Mouse (Mus musculus): ENCODE data around the gene Gm11084. TPM values are rescaled to one million over a fixed set of nuclear protein-coding genes. Genes with fewer than 3 reads are reported as not detected.
"Not testable (repeated sequence)": the region's sequence is repeated elsewhere in the genome, so short reads cannot be mapped to it uniquely, and the experiment has no call there.

The Gm11084 gene
- not detected in 2 replicates for polyA plus RNA-seq (2015; fragmentation: Nextera tagmentation; extraction: Ambion mirVana)

DNA sequence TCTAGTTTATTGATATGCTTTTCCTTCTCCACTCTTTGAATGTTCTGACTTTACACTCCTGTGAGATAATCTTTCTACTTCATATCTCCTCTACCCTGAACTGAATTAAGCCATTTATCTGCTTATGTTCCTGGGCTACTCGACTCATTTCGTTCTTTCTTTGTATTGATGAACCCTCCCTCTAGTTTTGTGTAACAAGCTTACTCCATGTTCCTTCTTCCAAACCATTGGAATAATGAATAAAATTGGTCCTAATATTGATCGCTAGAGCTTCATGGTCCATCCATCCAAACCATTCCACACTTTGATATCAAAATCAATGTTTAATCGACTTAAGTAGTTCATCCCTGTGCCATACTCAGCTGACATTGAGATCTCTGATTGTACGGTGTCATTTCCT is at the start of gene Gm11084:
Gm11084 (minus strand) TSS at position 101 of the 400 bp plus-strand sequence.
- Histone ChIP-seq H3K27me3 (no peaks in the 10 kb centered on the region), H3K9me3 (peaks cover 5% of the 10 kb centered on the region; the same call in 1 of the 2 replicates), H3K9ac (replicated peaks) (no peak within 1 kb of the TSS), H3K27ac (no peak within 1 kb of the TSS), H3K4me3 (replicated peaks) (no peak within 1 kb of the TSS), H3K36me3 (no peaks in the 10 kb centered on the region), H3K4me2 (replicated peaks) (no peak within 1 kb of the TSS), H3K4me1 (replicated peaks) (peaks cover 2% of the 10 kb centered on the region)
- ATAC-seq: no peak
- 93% methylated on average over 5 of the region's 5 CpGs for WGBS

DNA sequence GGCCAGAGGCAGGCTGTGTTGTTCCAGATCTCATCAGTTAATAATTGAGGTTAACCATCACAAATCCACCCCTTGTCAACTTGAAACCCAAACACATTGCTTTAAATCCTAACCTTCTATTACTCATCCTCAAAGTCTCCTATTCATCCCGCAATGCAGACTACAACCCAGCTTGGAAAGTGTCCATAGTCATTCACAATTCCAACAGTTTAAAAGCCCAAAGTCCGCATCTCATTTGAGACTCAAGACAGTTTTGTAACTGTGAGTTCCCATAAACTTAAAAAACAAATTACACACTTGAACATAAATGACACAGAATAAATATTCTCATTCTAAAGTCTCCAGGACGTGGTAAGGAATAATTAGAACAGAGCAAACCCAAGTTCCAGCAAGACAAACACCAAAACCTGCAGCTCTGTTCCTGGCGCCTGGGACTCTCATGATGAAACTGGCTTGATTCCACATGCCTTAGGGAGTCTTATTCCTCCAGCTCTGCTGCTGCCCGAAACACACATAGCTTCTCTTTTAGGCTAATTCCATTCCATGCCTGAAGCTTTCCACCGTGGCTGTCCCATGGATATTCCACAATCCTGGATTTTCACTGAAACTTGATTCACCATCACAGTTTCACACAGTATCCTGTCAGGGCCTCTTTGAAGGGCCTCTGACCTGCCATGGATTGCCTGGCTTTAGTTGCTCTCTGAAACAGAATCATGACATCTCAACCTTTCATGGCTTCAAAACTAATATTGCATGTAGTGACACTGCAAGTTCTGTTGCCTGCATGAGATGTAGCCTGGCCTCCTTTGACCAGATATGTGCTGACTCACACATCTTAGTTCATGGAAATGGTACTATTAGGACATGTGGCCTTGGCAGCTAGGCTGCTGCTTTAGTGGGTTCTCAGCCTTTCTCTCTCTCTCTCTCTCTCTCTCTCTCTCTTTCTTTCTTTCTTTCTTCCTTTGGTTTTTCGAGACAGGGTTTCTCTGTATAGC is 44.8 kb upstream of the Gm11084 start:
- WGBS: 85% methylated on average over 7 of the region's 7 CpGs
- no peak overlapping the region for H3K9ac ChIP-seq (replicated peaks)
- H3K27ac ChIP-seq: no peak overlapping the region
- H3K9me3 ChIP-seq: peaks cover 3% of the 10 kb centered on the region; the same call in 1 of the 2 replicates
- H3K4me1 ChIP-seq (replicated peaks): no peaks in the 10 kb centered on the region
- no peak overlapping the region for H3K4me3 ChIP-seq (replicated peaks)
- ATAC-seq: no peak
- no peaks in the 10 kb centered on the region for H3K36me3 ChIP-seq
- H3K27me3 ChIP-seq: no peaks in the 10 kb centered on the region
- no peak overlapping the region for H3K4me2 ChIP-seq (replicated peaks)

DNA sequence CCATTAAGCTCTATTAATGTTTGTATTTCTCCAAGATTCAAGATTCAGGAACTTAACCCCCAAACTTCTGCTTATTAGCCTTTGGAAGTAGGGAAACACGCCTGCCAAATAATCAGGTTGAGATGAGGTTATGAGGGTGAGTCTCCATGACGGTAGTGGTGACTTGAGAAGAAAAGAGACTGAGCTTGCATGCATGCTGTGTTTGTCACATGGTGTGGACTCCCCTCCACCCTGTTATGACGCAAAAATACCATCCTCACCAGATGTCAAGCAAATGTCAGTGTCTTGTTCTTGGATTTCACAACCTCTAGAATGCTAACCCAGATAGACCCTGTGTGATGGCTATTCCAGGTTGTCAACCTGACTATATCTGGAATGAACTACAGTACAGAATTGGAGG is 43.3 kb upstream of the Gm11084 start:
- Histone ChIP-seq H3K27ac (no peak overlapping the region), H3K9ac (replicated peaks) (no peak overlapping the region), H3K36me3 (no peaks in the 10 kb centered on the region), H3K4me1 (replicated peaks) (no peaks in the 10 kb centered on the region), H3K27me3 (no peaks in the 10 kb centered on the region), H3K4me2 (replicated peaks) (no peak overlapping the region), H3K9me3 (peaks cover 3% of the 10 kb centered on the region; the same call in 1 of the 2 replicates), H3K4me3 (replicated peaks) (no peak overlapping the region)
- 93% methylated on average over 3 of the region's 3 CpGs for WGBS
- no peak for ATAC-seq

DNA sequence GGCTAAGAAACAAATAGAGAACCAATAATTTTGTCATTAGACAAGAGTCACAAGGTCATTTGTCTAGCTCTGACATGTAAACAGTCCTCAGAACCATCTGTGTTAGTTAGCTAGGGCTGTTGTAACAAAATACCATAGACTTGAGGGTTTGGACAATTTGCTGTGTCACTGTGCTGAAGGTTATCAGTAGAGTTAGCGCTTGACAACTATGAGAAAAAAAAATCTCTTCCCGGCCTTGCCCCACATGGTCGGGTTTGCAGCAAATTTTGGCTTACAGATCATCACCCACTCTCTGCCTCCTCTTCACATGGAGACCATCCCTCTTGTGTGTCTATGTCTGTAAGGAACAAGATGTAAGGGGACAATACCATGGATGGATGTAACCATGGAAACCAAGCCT is 41.5 kb upstream of the Gm11084 start:
- Histone ChIP-seq H3K27ac (no peak overlapping the region), H3K36me3 (no peaks in the 10 kb centered on the region), H3K9me3 (peaks cover 3% of the 10 kb centered on the region; the same call in 1 of the 2 replicates), H3K27me3 (no peaks in the 10 kb centered on the region), H3K4me3 (replicated peaks) (no peak overlapping the region), H3K4me2 (replicated peaks) (no peak overlapping the region), H3K4me1 (replicated peaks) (no peaks in the 10 kb centered on the region), H3K9ac (replicated peaks) (no peak overlapping the region)
- WGBS: 86% methylated on average over 3 of the region's 3 CpGs
- ATAC-seq: no peak

DNA sequence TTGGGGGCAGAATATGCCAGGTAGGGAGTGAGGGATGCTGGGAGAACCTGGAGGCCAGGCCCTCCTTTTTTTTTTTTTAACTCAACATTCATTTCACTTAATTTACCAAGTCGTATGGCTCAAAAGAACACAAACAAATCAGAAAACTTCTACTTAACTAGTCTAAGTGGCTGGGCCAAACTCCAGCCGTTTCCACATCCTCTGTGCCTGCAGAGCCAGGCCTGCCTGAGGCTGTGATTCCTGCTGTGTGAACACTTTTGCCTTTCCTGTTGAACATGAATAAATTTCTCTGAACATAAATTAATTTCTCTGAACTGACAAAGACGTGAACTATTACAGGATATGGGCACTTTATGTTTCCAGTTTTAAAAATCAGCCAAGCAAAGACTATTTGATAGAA is 40.6 kb upstream of the Gm11084 start:
- H3K4me3 ChIP-seq (replicated peaks): no peak overlapping the region
- H3K9me3 ChIP-seq: peaks cover 3% of the 10 kb centered on the region; the same call in 1 of the 2 replicates
- 69% methylated on average over 3 of the region's 3 CpGs for WGBS
- H3K36me3 ChIP-seq: no peaks in the 10 kb centered on the region
- H3K9ac ChIP-seq (replicated peaks): no peak overlapping the region
- no peak overlapping the region for H3K27ac ChIP-seq
- H3K4me1 ChIP-seq (replicated peaks): no peaks in the 10 kb centered on the region
- no peak for ATAC-seq
- no peaks in the 10 kb centered on the region for H3K27me3 ChIP-seq
- no peak overlapping the region for H3K4me2 ChIP-seq (replicated peaks)

DNA sequence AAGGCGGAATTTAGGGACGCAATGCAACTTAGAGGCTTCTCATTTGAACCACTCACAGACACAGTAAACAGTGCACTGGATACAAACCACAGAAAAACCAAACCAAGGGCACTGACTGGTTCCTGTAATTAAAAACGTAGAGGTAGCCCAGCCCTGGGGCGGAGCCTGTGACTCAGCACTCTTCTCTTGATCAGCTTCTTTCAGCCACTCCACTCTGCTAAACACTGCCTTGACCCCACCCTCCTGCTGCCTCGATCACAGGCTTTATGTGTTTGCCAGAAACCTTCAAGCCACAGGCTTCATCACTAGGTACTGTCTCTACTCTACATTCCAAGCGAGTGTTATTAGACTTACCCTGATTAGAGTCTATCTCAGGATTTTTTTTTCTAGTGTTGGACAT is 37.3 kb upstream of the Gm11084 start:
- Histone ChIP-seq H3K27ac (no peak overlapping the region), H3K9ac (replicated peaks) (no peak overlapping the region), H3K4me1 (replicated peaks) (no peaks in the 10 kb centered on the region), H3K4me3 (replicated peaks) (no peak overlapping the region), H3K4me2 (replicated peaks) (no peak overlapping the region), H3K9me3 (no peaks in the 10 kb centered on the region), H3K27me3 (no peaks in the 10 kb centered on the region), H3K36me3 (no peaks in the 10 kb centered on the region)
- 50% methylated on average over 6 of the region's 6 CpGs for WGBS
- no peak for ATAC-seq

DNA sequence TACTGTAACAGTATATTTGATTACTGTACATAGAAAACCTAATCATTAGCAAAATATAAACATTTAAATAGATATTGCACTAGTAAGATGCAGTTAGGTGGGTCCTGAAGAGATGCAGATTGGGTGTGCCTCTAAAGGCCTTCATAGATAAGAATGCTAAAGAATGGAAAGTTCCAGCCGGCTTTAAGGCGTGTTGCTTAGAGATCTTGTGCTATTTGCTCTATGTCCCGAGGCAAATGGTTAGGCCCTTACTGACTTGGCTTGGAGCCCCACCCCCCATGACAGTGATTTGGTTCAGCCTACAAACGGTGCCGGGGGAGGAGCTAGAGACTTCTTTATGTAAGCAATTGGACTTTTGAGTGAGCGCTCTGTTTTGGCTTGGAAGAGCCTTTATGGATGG is 34.5 kb upstream of the Gm11084 start:
- ATAC-seq: no peak
- Histone ChIP-seq H3K27me3 (no peaks in the 10 kb centered on the region), H3K4me1 (replicated peaks) (no peaks in the 10 kb centered on the region), H3K27ac (no peak overlapping the region), H3K9ac (replicated peaks) (no peak overlapping the region), H3K4me3 (replicated peaks) (no peak overlapping the region), H3K36me3 (no peaks in the 10 kb centered on the region), H3K4me2 (replicated peaks) (no peak overlapping the region), H3K9me3 (no peaks in the 10 kb centered on the region)
- 87% methylated on average over 6 of the region's 6 CpGs for WGBS

DNA sequence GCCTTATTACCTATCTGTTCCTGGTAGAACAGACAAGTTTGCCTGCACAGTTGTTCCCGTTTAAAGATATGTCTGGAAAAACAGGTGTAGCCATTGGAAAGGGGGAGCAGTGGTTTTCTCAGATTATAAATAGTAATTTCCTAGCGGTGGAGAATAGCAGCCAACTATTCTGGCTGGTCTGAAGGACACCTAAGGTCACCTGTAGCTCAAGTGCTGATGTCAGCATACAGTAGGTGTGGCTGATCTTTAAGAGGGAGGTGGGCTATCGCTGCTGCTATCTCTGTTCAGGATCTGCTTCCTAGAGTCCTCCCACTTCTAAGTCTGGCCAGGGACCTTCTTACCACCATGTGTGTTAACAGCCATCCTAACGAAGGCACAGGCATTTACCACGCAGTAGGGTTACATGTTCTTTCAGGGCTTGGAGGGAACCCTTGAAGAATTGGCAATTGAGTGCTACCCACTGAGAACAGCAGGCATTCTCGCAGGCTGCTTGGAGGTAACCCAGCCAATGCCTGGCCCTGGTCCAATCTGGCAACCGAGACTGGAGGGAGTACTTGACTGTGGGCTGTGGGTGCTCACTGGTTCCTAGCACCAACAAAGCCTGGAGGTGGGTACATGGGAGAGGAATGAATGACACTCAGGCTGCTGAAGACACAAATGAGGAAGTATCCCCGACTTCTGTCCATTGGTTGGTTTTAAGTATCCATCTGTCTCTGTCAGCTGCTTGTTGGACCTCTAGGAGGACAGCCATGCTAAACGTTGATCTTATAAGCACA is 33.0 kb upstream of the Gm11084 start:
- no peaks in the 10 kb centered on the region for H3K9me3 ChIP-seq
- 82% methylated on average over 9 of the region's 9 CpGs for WGBS
- no peak overlapping the region for H3K9ac ChIP-seq (replicated peaks)
- no peaks in the 10 kb centered on the region for H3K36me3 ChIP-seq
- no peak for ATAC-seq
- no peaks in the 10 kb centered on the region for H3K4me1 ChIP-seq (replicated peaks)
- H3K27ac ChIP-seq: no peak overlapping the region
- no peak overlapping the region for H3K4me3 ChIP-seq (replicated peaks)
- H3K27me3 ChIP-seq: no peaks in the 10 kb centered on the region
- no peak overlapping the region for H3K4me2 ChIP-seq (replicated peaks)

DNA sequence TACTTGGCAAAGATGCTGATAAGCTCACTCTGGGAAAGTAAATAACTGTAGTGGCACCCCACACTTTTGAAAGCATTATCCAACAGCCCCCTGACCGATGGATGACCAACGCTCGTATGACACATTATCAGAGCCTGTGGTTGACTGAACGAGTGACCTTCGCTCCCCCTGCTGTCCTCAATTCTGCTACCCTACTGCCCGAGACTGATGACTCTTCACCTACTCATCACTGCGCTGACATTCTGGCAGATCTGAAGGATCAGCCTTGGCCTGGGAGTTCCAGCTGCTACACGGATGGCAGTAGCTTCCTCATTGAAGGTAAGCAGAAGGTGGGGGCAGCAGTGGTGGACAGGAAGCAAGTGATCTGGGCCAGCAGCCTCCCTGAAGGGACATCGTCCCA is 27.5 kb upstream of the Gm11084 start:
- 93% methylated on average over 9 of the region's 9 CpGs for WGBS
- not testable (repeated sequence) for ATAC-seq

DNA sequence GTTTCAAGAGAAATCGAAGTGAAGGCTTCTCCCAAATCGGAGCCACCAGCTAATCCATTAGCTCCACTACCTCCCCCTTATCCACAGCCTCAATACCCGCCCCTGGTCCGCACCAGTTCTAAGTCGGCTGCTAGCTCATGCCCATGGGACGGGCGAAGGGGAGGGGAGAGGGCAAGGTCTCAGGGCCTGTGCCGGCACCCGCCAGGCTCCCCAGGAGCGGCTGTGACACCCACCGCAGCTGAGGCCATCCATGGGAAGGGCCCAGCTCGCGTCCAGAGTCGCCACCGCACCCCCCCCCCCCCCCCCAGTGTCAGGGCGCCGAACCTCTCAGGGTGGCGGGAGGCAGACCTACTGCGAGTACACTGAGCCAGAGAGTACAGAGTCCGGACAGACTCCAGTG is 26.1 kb upstream of the Gm11084 start:
- Histone ChIP-seq H3K27ac (no peak overlapping the region), H3K9ac (replicated peaks) (no peak overlapping the region)
- 72% methylated on average over 18 of the region's 20 CpGs for WGBS

More for the DNA sequence above, 27.5 kb upstream of the Gm11084 start:
- H3K4me1 ChIP-seq (replicated peaks); H3K4me3 ChIP-seq (replicated peaks); H3K27ac ChIP-seq; H3K36me3 ChIP-seq; H3K27me3 ChIP-seq; H3K9ac ChIP-seq (replicated peaks); H3K4me2 ChIP-seq (replicated peaks): not testable (repeated sequence)
- peaks cover 15% of the 10 kb centered on the region for H3K9me3 ChIP-seq

DNA sequence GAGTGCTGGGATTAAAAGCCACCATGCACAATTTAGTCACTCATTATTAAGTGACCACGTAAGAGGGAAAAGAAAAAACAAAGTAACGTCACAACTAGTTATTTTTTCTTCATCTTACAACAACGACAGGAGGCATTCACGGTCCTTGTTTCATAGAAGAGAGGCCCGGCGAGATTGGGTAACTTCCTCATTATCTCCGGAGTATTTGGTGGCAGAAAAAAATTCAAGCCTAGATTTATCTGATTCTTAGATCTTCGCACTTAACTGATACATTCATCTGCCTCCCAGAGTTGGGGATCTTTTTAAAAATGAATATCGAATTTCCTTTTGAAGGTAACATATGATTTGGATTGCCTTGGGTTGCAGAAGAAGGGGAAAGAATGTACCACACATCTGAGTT is 21.0 kb upstream of the Gm11084 start:
- Histone ChIP-seq H3K9me3 (peaks cover 15% of the 10 kb centered on the region), H3K4me1 (replicated peaks) (peaks cover 27% of the 10 kb centered on the region), H3K36me3 (no peaks in the 10 kb centered on the region; the same call in 1 of the 2 replicates), H3K4me3 (replicated peaks) (no peak overlapping the region), H3K4me2 (replicated peaks) (no peak overlapping the region), H3K27me3 (no peaks in the 10 kb centered on the region), H3K9ac (replicated peaks) (no peak overlapping the region), H3K27ac (no peak overlapping the region)
- WGBS: 96% methylated on average over 9 of the region's 9 CpGs
- no peak for ATAC-seq

More for the DNA sequence above, 26.1 kb upstream of the Gm11084 start:
- Histone ChIP-seq H3K36me3 (no peaks in the 10 kb centered on the region; the same call in 1 of the 2 replicates), H3K9me3 (peaks cover 15% of the 10 kb centered on the region), H3K4me1 (replicated peaks) (no peaks in the 10 kb centered on the region), H3K4me2 (replicated peaks) (no peak overlapping the region), H3K27me3 (no peaks in the 10 kb centered on the region), H3K4me3 (replicated peaks) (no peak overlapping the region)
- ATAC-seq: no peak
